In the genomic region with DNA sequence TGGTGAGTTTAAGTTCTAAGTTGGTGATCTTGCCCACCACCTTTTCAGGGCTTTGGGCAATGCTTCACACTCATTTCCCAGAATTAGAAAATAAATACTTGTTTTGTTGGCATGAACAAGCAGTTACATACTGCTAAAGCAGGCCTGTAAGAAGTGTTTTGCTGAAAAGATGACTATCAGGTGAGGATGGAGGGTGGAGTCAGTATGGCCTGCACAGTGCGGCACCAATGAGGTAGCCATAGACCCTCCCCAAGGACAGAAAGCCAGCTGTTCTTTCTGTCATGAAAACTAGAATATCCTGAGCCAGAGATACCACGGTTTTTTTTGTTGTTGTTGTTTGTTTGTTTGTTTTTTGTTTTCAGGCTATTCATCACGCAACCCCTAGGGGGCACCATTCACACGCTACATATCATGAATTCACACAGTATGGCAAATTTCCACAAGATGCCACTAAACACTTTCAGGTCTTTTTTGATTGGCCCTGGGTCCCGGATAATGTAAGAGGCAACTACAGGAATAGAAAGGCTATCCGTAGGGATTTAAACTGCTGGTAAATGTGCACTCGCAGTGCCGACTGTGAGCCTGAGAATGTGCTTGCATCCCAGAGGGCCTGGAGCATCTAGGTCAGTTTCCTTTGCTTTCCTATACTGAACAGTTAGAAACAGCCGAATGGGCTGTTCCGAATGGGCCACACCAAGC, we compare ENCODE assay signal across 9 mouse cellular contexts. TPM values are rescaled to one million over a fixed set of nuclear protein-coding genes. Genes with fewer than 3 reads are reported as not detected.
DNase-seq lines count a peak whose midpoint lies in the region; ATAC-seq and TF ChIP-seq lines count a peak whose summit lies in the region.
"Had no signal": no experiment of that assay in that cellular context is flagged by ENCODE, and none has a peak within 500 bp of the region (broad histone marks: within the 10 kb centered on the region; RNA-seq: fewer than 3 reads in every experiment).

No protein-coding gene starts in this region.

- TF ChIP-seq CTCF in layer of hippocampus, adult 2 months (conservative IDR thresholded peaks at IDR 0.05), result peak; percentile 82

- H3K4me3 ChIP-seq in layer of hippocampus, adult 2 months, result no peak overlapping the region
- H3K4me3 ChIP-seq: embryonic facial prominence, embryonic 15.5 days; limb, embryonic 15.5 days had no signal

- ATAC-seq in common myeloid progenitor, adult 5-6 weeks (replicated peaks; ENCODE audit: low read depth, poor library complexity, severe bottlenecking), result 0 out of 2 replicates have a peak, but pooled peaks have one; percentile 32

- no peak overlapping the region for H3K27ac ChIP-seq in layer of hippocampus, adult 2 months
- H3K27ac ChIP-seq: embryonic facial prominence, embryonic 15.5 days; limb, embryonic 15.5 days had no signal

- DNase-seq in layer of hippocampus, adult 2 months (ENCODE audit: low spot score in 2 of 2), result no peak
- DNase-seq in layer of hippocampus, postnatal 36 days, result no peak
- DNase-seq in Muller cell, postnatal 12 days (ENCODE audit: inconsistent ontology term), result peak; percentile 27
- DNase-seq in naive thymus-derived CD4-positive, alpha-beta T cell, adult 2 months (ENCODE audit: low read depth), result peak; percentile 53
- DNase-seq in c-Kit-positive CD71-positive TER-119-positive erythroid progenitor cells, embryonic 14.5 days (ENCODE audit: low spot score), result no peak
- DNase-seq in frontal cortex, adult 2 months (ENCODE audit: extremely low spot score in 1 of 2, low spot score in 1 of 2), result no peak

RNA-seq across cellular contexts. Expression of a gene that starts 18.0 kb away (rescaled TPM):
- 10 to 100 TPM; 10.8 to 13.6 TPM for total RNA-seq in layer of hippocampus, adult 2 months (2021)
- total RNA-seq in layer of hippocampus, postnatal 36 days (2021), result 10 to 100 TPM; 10.3 to 12.9 TPM
- total RNA-seq in common myeloid progenitor, adult 5-6 weeks (2017), result 55.0 and 80.2 TPM in 2 replicates
- 18.9 and 19.9 TPM in 2 replicates for polyA plus RNA-seq in frontal cortex, adult 2 months (2012; rRNA removed)

RNA-seq across cellular contexts. Expression of a gene that starts 40.0 kb away (rescaled TPM):
- 1 to 10 TPM; 8.2 to 9.3 TPM for total RNA-seq in layer of hippocampus, adult 2 months (2021)
- 1 to 10 TPM; 8.0 to 8.2 TPM for total RNA-seq in layer of hippocampus, postnatal 36 days (2021)
- 35.6 and 39.3 TPM in 2 replicates for total RNA-seq in common myeloid progenitor, adult 5-6 weeks (2017)
- 3.8 and 3.9 TPM in 2 replicates for polyA plus RNA-seq in frontal cortex, adult 2 months (2012; rRNA removed)

Comparison
In these comparisons a context has a peak if more than half of its experiments do, and no peak if none do; other contexts are left out.
1. DNase-seq: peak in Muller cell, postnatal 12 days (single experiment) and naive thymus-derived CD4-positive, alpha-beta T cell, adult 2 months (single experiment); none in layer of hippocampus, adult 2 months (0 of 2), layer of hippocampus, postnatal 36 days (0 of 2), c-Kit-positive CD71-positive TER-119-positive erythroid progenitor cells, embryonic 14.5 days (single experiment) and frontal cortex, adult 2 months (0 of 2).